Comparison of ENCODE assay signal across 7 mouse cellular contexts in genomic region chr10:41302689-41303431, GRCm38 (mm10). TPM values are rescaled to one million over a fixed set of nuclear protein-coding genes. Genes with fewer than 3 reads are reported as not detected.
DNase-seq lines count a peak whose midpoint lies in the region; ATAC-seq and TF ChIP-seq lines count a peak whose summit lies in the region.

Fig4 (minus strand) TSS chr10:41303260.

- DNase-seq in adrenal gland, adult 8-10 months, result peak; percentile 75
- DNase-seq in embryo, embryonic 9.5 days (ENCODE audit: extremely low spot score), result peak; percentile 85
- DNase-seq in gonadal fat pad, adult 2 months (ENCODE audit: low read depth), result no peak
- DNase-seq in limb, embryonic 10.5 days (ENCODE audit: low spot score), result peak; percentile 91
- DNase-seq in spleen, adult 12 weeks (ENCODE audit: low spot score), result peak; percentile 88

- no peaks in the 10 kb centered on the region for H3K36me3 ChIP-seq in intestine, postnatal 0 days (ENCODE audit: control insufficient read depth, insufficient read depth)
- no peaks in the 10 kb centered on the region for H3K36me3 ChIP-seq in limb, embryonic 10.5 days
- no peaks in the 10 kb centered on the region for H3K36me3 ChIP-seq in midbrain, embryonic 13.5 days

- H3K9ac ChIP-seq in intestine, postnatal 0 days (ENCODE audit: low read depth, low read length), result peak within 1 kb of the TSS; percentile 73
- H3K9ac ChIP-seq in midbrain, embryonic 13.5 days (replicated peaks), result peak within 1 kb of the TSS; percentile 86

- H3K4me3 ChIP-seq in intestine, postnatal 0 days (ENCODE audit: low read depth, low read length), result peak within 1 kb of the TSS; percentile 93
- H3K4me3 ChIP-seq in limb, embryonic 10.5 days, result peak within 1 kb of the TSS; percentile 83
- peak within 1 kb of the TSS; percentile 92 for H3K4me3 ChIP-seq in midbrain, embryonic 13.5 days (replicated peaks)

- peak within 1 kb of the TSS; percentile 63 for H3K27ac ChIP-seq in intestine, postnatal 0 days (ENCODE audit: low read depth, low read length)
- peak within 1 kb of the TSS; percentile 78 for H3K27ac ChIP-seq in limb, embryonic 10.5 days
- H3K27ac ChIP-seq in midbrain, embryonic 13.5 days, result peak within 1 kb of the TSS; percentile 80

- TF ChIP-seq CTCF in intestine, postnatal 0 days (IDR thresholded peaks at IDR 0.05; ENCODE audit: low read depth), result peak; percentile 31; the same call in 1 of the 2 replicates

- peak within 1 kb of the TSS; percentile 80 for H3K4me2 ChIP-seq in intestine, postnatal 0 days (replicated peaks; ENCODE audit: low read depth)
- H3K4me2 ChIP-seq in midbrain, embryonic 13.5 days (replicated peaks), result peak within 1 kb of the TSS; percentile 92

- ATAC-seq in intestine, postnatal 0 days, result peak; percentile 91
- ATAC-seq in midbrain, embryonic 13.5 days, result peak; percentile 93

- H3K4me1 ChIP-seq in intestine, postnatal 0 days (replicated peaks; ENCODE audit: control insufficient read depth, insufficient read depth, low read length), result no peaks in the 10 kb centered on the region
- peaks cover 5% of the 10 kb centered on the region for H3K4me1 ChIP-seq in limb, embryonic 10.5 days
- peaks cover 12% of the 10 kb centered on the region for H3K4me1 ChIP-seq in midbrain, embryonic 13.5 days (replicated peaks)

- 1% methylated on average over 38 of the region's 38 CpGs for WGBS in intestine, postnatal 0 days
- WGBS in limb, embryonic 10.5 days, result under 1% methylated on average over 38 of the region's 38 CpGs
- WGBS in midbrain, embryonic 13.5 days, result under 1% methylated on average over 38 of the region's 38 CpGs

- H3K9me3 ChIP-seq in intestine, postnatal 0 days (ENCODE audit: control insufficient read depth), result no peaks in the 10 kb centered on the region
- no peaks in the 10 kb centered on the region for H3K9me3 ChIP-seq in limb, embryonic 10.5 days (replicated peaks)
- no peaks in the 10 kb centered on the region; the same call in 1 of the 2 replicates for H3K9me3 ChIP-seq in midbrain, embryonic 13.5 days

- H3K27me3 ChIP-seq in intestine, postnatal 0 days (replicated peaks; ENCODE audit: control insufficient read depth, insufficient read depth, low read length), result no peaks in the 10 kb centered on the region
- H3K27me3 ChIP-seq in limb, embryonic 10.5 days (ENCODE audit: low read depth, poor library complexity, severe bottlenecking), result no peaks in the 10 kb centered on the region
- no peaks in the 10 kb centered on the region for H3K27me3 ChIP-seq in midbrain, embryonic 13.5 days

RNA-seq across cellular contexts. Expression of gene Fig4, which starts in this region (rescaled TPM):
- 10 to 100 TPM; 23.1 to 25.6 (median 24.1) TPM for total RNA-seq in adrenal gland, adult 8-10 months (2022)
- polyA plus RNA-seq in gonadal fat pad, adult 2 months (2012; rRNA removed), result 13.7 and 14.4 TPM in 2 replicates
- polyA plus RNA-seq in intestine, postnatal 0 days (2015; fragmentation: Nextera tagmentation; extraction: Ambion mirVana), result 10.6 and 10.7 TPM in 2 replicates
- 13.2 and 14.7 TPM in 2 replicates for polyA plus RNA-seq in limb, embryonic 10.5 days (2016; fragmentation: Nextera tagmentation; extraction: Ambion mirVana)
- 25.9 and 27.9 TPM in 2 replicates for polyA plus RNA-seq in midbrain, embryonic 13.5 days (2015; fragmentation: Nextera tagmentation; extraction: Ambion mirVana)
